Mouse (Mus musculus) kidney, adult 2 months (tissue): ENCODE measurements at regions not wholly inside any gene's neighbourhood (a gene's known extent, or its start where the extent isn't known, plus 50 kb on each side); places are given as distances from the start of the nearest gene placed in this dataset.

Experiments
- DNase-seq: peaks from one replicate; pipeline ENCODE4 v3.0.0; 2021
- H3K27ac ChIP-seq: fragments of 200-500 bp; 2 replicates; pipeline ENCODE4 v1.5.1; 2012; ENCODE audit warnings: low read depth, low read length, control low read depth, inconsistent platforms; ENCODE audit not compliant: insufficient read depth
- H3K27me3 ChIP-seq: fragments of 200-500 bp; replicated peaks from 2 replicates; pipeline ENCODE4 v1.6.1; 2012; ENCODE audit warnings: mild to moderate bottlenecking, moderate library complexity, low read length, inconsistent platforms; ENCODE audit not compliant: control insufficient read depth, insufficient read depth
- H3K36me3 ChIP-seq: fragments of 200-500 bp; 2 replicates; pipeline ENCODE4 v1.6.1; 2012; ENCODE audit warnings: mild to moderate bottlenecking, moderate library complexity, low read length, inconsistent platforms; ENCODE audit not compliant: control insufficient read depth, insufficient read depth
- H3K4me1 ChIP-seq: fragments of 200-500 bp; 2 replicates; pipeline ENCODE4 v1.6.1; 2011; ENCODE audit warnings: low read length; ENCODE audit not compliant: control insufficient read depth, insufficient read depth
- H3K4me3 ChIP-seq: fragments of 200-500 bp; 2 replicates; pipeline ENCODE4 v1.5.1; 2011; ENCODE audit warnings: mild to moderate bottlenecking, low read depth, low read length, control low read depth; ENCODE audit not compliant: insufficient read depth
- CTCF ChIP-seq: fragments of 200-500 bp; conservative IDR thresholded peaks from 2 replicates; pipeline ENCODE4 v1.5.1; 2011; ENCODE audit warnings: low read depth, mild to moderate bottlenecking, control low read depth, low read length, moderate library complexity, mixed read lengths; ENCODE audit not compliant: insufficient read depth, insufficient read length
- POLR2A ChIP-seq: fragments of 200-500 bp; IDR thresholded peaks from one replicate; pipeline ENCODE4 v1.6.1; 2011; ENCODE audit warnings: low read depth, low read length, control low read depth
- WGBS: fragments of 180-500 bp; shearing (Covaris S2); methylation state at CpG from one replicate; pipeline ENCODE4 v1.1.7; 2018; 5-methylcytosine and 5-hydroxymethylcytosine counted together

DNA sequence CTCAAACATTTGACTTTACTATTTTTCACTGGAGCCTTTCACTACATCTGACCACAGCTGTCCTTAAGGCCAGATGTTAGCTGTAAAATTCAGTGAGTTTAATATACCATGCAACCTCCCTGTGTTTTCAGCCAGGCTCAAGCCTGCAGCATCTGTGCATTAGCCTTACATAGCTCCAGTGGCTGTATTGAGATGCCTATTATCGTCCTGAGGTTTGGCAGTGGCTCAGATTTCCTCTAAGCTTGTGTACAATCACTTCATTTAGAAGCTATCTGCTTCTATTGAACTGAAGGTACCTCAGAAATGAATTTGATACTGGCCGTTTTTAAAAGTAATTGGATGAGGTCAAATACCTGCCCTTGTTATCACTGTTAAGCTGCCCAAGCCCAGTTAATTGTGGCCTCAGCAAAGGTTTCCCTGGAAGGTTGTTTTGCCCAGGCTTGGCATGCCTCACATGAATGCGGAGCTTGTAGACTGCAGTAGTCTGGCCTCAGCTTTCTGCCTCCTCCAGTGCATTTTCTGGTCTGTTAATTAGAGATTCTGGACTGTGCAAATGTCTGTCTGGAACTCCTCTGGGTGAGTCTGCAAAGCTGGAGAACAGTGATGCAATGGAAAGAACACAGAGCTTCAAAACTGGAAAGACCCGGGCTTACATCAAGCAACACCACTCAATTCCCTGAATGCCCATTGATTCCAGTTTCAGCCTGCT is 410.2 kb upstream of the Gli3 start:
- Histone ChIP-seq H3K4me1 (no peaks in the 10 kb centered on the region), H3K27me3 (no peaks in the 10 kb centered on the region), H3K36me3 (no peaks in the 10 kb centered on the region), H3K27ac (no peak overlapping the region), H3K4me3 (no peak overlapping the region)
- WGBS: 43% methylated on average over 4 of the region's 4 CpGs
- TF ChIP-seq POLR2A: no peak
- no peak for TF ChIP-seq CTCF
- DNase-seq: peak; percentile 2

- Histone ChIP-seq H3K27ac (no peak overlapping the region), H3K36me3 (no peaks in the 10 kb centered on the region), H3K4me1 (no peaks in the 10 kb centered on the region), H3K4me3 (no peak overlapping the region), H3K27me3 (no peaks in the 10 kb centered on the region)
- TF ChIP-seq POLR2A: no peak
- TF ChIP-seq CTCF: no peak
- 86% methylated on average over 3 of the region's 3 CpGs for WGBS
- DNase-seq: no peak
These were observed 408.3 kb upstream of the Gli3 start for GRCm38 (mm10) chr13:15054705-15055104.

DNA sequence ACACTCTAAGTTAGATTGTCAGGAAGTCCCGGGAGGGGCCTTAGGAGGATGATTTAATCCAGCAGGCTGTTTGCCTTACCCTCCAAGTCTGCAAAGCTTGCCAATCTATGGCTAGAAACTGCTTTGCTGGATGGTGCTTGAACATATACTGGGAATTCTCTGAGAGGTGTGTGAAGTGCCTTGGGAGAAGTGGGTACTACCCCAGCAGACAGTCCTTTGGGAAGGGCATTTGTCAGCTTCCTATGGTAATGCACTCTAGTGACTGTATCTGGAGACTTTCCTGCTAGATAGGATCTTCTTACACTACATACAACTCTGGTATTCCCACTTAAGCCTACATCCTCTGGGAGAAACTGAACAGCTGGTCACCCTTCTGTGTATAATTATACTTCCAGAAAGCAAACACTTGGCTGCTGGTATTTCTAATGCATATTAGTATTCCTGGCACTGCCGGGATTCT is 384.4 kb upstream of the Gli3 start:
- DNase-seq: no peak
- Histone ChIP-seq H3K4me1 (no peaks in the 10 kb centered on the region), H3K27me3 (no peaks in the 10 kb centered on the region), H3K36me3 (no peaks in the 10 kb centered on the region), H3K4me3 (no peak overlapping the region), H3K27ac (no peak overlapping the region)
- WGBS: 70% methylated on average over 2 of the region's 2 CpGs
- TF ChIP-seq POLR2A (no peak), CTCF (no peak)

- TF ChIP-seq CTCF: no peak
- no peak for TF ChIP-seq POLR2A
- Histone ChIP-seq H3K27me3 (no peaks in the 10 kb centered on the region), H3K4me1 (no peaks in the 10 kb centered on the region), H3K27ac (no peak overlapping the region), H3K4me3 (no peak overlapping the region), H3K36me3 (no peaks in the 10 kb centered on the region)
- no peak for DNase-seq
These were observed 383.9 kb upstream of the Gli3 start for GRCm38 (mm10) chr13:15079148-15079547.

DNA sequence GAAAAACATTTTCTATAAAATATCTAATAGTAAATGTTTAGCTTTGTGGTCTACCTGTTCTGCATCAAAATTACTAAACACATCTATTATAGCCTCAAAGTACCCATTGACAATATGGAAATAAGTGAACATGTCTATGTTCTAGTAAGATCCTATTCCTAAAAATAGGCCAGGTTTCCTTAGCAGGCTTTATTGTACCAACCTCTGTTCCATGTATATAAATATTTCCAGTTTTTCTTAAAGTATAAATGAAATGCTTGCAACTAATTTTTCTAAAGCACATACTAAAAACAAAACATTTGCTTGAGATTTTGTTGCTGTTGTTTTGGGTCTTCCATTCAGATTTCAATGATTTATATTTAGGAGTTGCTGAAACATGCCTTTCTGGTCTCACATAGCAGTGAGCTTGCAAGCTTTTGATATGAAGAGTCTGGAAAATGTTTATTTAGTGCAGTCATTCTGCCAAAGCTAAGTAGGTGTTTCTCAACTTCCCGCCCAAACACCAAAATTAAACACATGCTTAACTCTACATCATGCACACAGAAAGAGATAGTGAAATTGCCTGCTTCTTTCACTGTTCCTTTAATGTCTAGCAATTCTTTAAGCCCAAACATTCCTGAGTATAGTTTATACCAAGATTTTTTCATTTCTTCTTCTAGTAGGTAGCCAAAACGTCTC is 380.6 kb upstream of the Gli3 start:
- no peak for DNase-seq
- 79% methylated on average over 2 of the region's 2 CpGs for WGBS
- H3K4me3 ChIP-seq: no peak overlapping the region
- H3K36me3 ChIP-seq: no peaks in the 10 kb centered on the region
- H3K4me1 ChIP-seq: no peaks in the 10 kb centered on the region
- no peak for TF ChIP-seq POLR2A
- TF ChIP-seq CTCF: no peak
- H3K27ac ChIP-seq: no peak overlapping the region
- no peaks in the 10 kb centered on the region for H3K27me3 ChIP-seq

GRCm38 (mm10) chr13:15094836-15095235 is 368.2 kb upstream of the Gli3 start:
- no peaks in the 10 kb centered on the region for H3K27me3 ChIP-seq
- WGBS: 59% methylated on average over 1 of the region's 1 CpGs
- H3K4me1 ChIP-seq: no peaks in the 10 kb centered on the region
- peak; percentile 54 for DNase-seq
- no peak overlapping the region for H3K27ac ChIP-seq
- no peak overlapping the region for H3K4me3 ChIP-seq
- no peaks in the 10 kb centered on the region for H3K36me3 ChIP-seq
- TF ChIP-seq POLR2A: no peak
- no peak for TF ChIP-seq CTCF

GRCm38 (mm10) chr13:15107753-15108305 is 355.2 kb upstream of the Gli3 start:
- no peak for DNase-seq
- WGBS: 30% methylated on average over 6 of the region's 6 CpGs
- Histone ChIP-seq H3K4me1 (no peaks in the 10 kb centered on the region), H3K27ac (no peak overlapping the region), H3K36me3 (no peaks in the 10 kb centered on the region), H3K4me3 (no peak overlapping the region), H3K27me3 (no peaks in the 10 kb centered on the region)
- TF ChIP-seq POLR2A (no peak), CTCF (no peak)
